In the genomic region with DNA sequence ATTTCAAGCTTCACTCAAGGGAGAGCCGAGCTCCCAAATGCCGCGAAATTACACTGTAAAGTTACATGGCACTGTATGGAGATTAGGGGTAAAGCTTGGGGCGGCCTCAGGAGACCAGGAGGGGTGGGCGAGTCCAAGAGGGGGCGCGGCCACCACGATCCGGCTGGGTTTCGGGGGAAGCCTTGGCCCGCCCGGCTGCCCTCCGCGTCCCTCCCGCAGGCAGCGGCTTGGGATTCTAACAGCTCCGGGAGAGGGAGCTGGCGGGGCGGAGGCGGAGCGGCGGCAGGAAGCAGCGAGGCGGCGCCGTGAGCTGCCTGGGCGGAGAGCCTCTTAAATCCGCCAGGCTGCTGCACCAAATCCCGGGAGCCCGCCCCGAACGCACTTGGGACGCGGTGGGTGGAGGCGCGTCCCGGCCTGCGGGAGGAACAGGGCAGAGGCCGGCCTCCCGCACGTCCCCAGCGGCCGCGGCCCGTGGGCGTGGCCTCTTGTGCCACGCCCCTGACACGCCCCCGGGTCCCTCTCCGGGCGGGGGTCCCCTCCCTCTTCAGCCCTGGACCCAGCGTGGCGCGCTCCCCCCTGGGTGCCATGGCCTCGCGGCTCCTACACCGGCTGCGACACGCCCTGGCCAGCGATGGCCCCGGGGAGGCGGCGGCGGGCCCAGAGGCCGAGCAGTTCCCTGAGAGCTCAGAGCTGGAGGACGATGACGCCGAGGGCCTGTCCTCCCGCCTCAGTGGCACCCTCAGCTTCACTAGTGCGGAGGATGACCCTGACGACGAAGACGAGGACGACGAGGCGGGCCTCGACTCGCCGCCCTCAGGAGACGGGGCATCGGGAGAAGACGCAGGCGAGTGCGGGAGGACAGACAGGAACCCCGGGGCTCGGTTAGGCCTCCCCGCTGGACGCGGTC, we compare ENCODE assay signal across 8 mouse cellular contexts. TPM values are rescaled to one million over a fixed set of nuclear protein-coding genes. Genes with fewer than 3 reads are reported as not detected.
DNase-seq lines count a peak whose midpoint lies in the region; ATAC-seq and TF ChIP-seq lines count a peak whose summit lies in the region.

A gene (plus strand): TSS at position 343 of the 907 bp plus-strand sequence.

- no peaks in the 10 kb centered on the region for H3K9me3 ChIP-seq in G1E (replicated peaks)
- H3K9me3 ChIP-seq in forebrain, embryonic 15.5 days, result no peaks in the 10 kb centered on the region

- peaks cover 15% of the 10 kb centered on the region for H3K27me3 ChIP-seq in G1E (ENCODE audit: insufficient read depth, low read length)
- H3K27me3 ChIP-seq in forebrain, embryonic 15.5 days, result no peaks in the 10 kb centered on the region

- peak within 1 kb of the TSS; percentile 70 for H3K4me2 ChIP-seq in forebrain, embryonic 15.5 days (replicated peaks)

- H3K4me3 ChIP-seq in G1E (ENCODE audit: low read depth, low read length), result peak within 1 kb of the TSS; percentile 77
- peak within 1 kb of the TSS; percentile 77 for H3K4me3 ChIP-seq in forebrain, embryonic 15.5 days
- peak within 1 kb of the TSS; percentile 66 for H3K4me3 ChIP-seq in lung, adult 2 months (replicated peaks; ENCODE audit: extremely low read depth, low read depth, low read length)

- intact Hi-C loops in heart, postnatal 14 days (cut with DNase I), result loop anchor here (5.0 kb wide), 1 partner anchor 38 kb away; a partner anchor contains a TSS

- H3K27ac ChIP-seq in forebrain, embryonic 15.5 days (replicated peaks), result peak within 1 kb of the TSS; percentile 73

- TF ChIP-seq CTCF in G1E (IDR thresholded peaks at IDR 0.05; ENCODE audit: low read depth, low read length), result no peak
- no peak for TF ChIP-seq CTCF in lung, adult 2 months (IDR thresholded peaks at IDR 0.05; ENCODE audit: insufficient read depth, low read length)

- H3K4me1 ChIP-seq in G1E (ENCODE audit: insufficient read depth, low read depth, low read length), result peaks cover 48% of the 10 kb centered on the region
- peaks cover 19% of the 10 kb centered on the region for H3K4me1 ChIP-seq in forebrain, embryonic 15.5 days
- H3K4me1 ChIP-seq in lung, adult 2 months (ENCODE audit: control insufficient read depth, insufficient read depth, low read length), result peaks cover 20% of the 10 kb centered on the region

- peak; percentile 24 for ATAC-seq in G1E (ENCODE audit: extremely low read depth, insufficient number of reproducible peaks, low FRiP score, poor library complexity, severe bottlenecking)
- ATAC-seq in forebrain, embryonic 15.5 days (replicated peaks), result peak; percentile 91
- ATAC-seq in neutrophil, adult 5-6 weeks (ENCODE audit: extremely low read depth, insufficient number of reproducible peaks, low FRiP score, poor library complexity, severe bottlenecking), result peak; percentile 47

- peak; percentile 70 for DNase-seq in G1E (ENCODE audit: low spot score)
- peak; percentile 92 to 93 for DNase-seq in cerebellum, adult 18-20 months
- peak; percentile 92 to 94 for DNase-seq in heart, postnatal 14 days
- peak; percentile 85 to 90 for DNase-seq in layer of hippocampus, adult 18-20 months (ENCODE audit: low spot score in 2 of 2)
- DNase-seq in lung, adult 2 months, result peak; percentile 88
- peak; percentile 89 for DNase-seq in testis, postnatal 14 days (ENCODE audit: low spot score)

- H3K36me3 ChIP-seq in G1E (replicated peaks), result peaks cover 27% of the 10 kb centered on the region
- 0 out of 2 replicates have a peak, but pooled peaks cover 3% of the 10 kb centered on the region for H3K36me3 ChIP-seq in forebrain, embryonic 15.5 days

- peak within 1 kb of the TSS; percentile 68 for H3K9ac ChIP-seq in forebrain, embryonic 15.5 days (replicated peaks)

- peak; percentile 85 for TF ChIP-seq POLR2A in lung, adult 2 months (IDR thresholded peaks at IDR 0.05; ENCODE audit: borderline replicate concordance, extremely low read depth, low read depth, low read length)

- WGBS in forebrain, embryonic 15.5 days, result under 1% methylated on average over 74 of the region's 89 CpGs
- under 1% methylated on average over 85 of the region's 89 CpGs for WGBS in lung, adult 2 months

RNA-seq across cellular contexts. Expression of the gene that starts here (rescaled TPM):
- total RNA-seq in G1E (2014; fragmentation: Nextera tagmentation) (4.7 and 6.8 TPM in 2 replicates), G1E (2017) (1.3 and 1.7 TPM in 2 replicates)
- 3.5 and 5.0 TPM in 2 replicates for polyA plus RNA-seq in G1E (2012)
- polyA plus RNA-seq in forebrain, embryonic 15.5 days (2015; fragmentation: Nextera tagmentation; extraction: Ambion mirVana), result 24.6 and 29.8 TPM in 2 replicates
- 10 to 100 TPM; 20.8 to 23.0 TPM for total RNA-seq in heart, postnatal 14 days (2021)
- 10 to 100 TPM; 39.7 to 41.8 TPM for total RNA-seq in layer of hippocampus, adult 18-20 months (2021)
- polyA plus RNA-seq in lung, adult 2 months (2012; rRNA removed), result 52.0 and 61.8 TPM in 2 replicates
- 1.6 and 2.6 TPM in 2 replicates for total RNA-seq in neutrophil, adult 5-6 weeks (2017)

Comparison
In these comparisons a context has a peak if more than half of its experiments do, and no peak if none do; other contexts are left out.
1. Peak in every context shown above with its lines: DNase-seq, ATAC-seq, H3K4me3 ChIP-seq and H3K27ac ChIP-seq.
2. ATAC-seq: peak in every context shown above with its lines; median percentile 91 in forebrain, embryonic 15.5 days; 47 in neutrophil, adult 5-6 weeks; 24 in G1E.